Mouse (Mus musculus) midbrain, embryonic 14.5 days (tissue): ENCODE data around the gene Tex13c2. TPM values are rescaled to one million over a fixed set of nuclear protein-coding genes. Genes with fewer than 3 reads are reported as not detected.

Experiments used
- ATAC-seq: fragments of 200-750 bp; cut with Nextera tagmentation; 2 replicates; pipeline ENCODE4 v1.8.0; 2017; ENCODE audit warnings: moderate number of reproducible peaks, moderate library complexity; ENCODE audit not compliant: low FRiP score, low TSS enrichment
- DNase-seq: peaks from one replicate; pipeline ENCODE4 v3.0.0-alpha.2; 2015
- H3K27ac ChIP-seq: fragments of 300-500 bp; sonication (generic); replicated peaks from 2 replicates; pipeline ENCODE4 v1.5.1; 2014; ENCODE audit warnings: mild to moderate bottlenecking, low read depth, low read length, moderate library complexity
- H3K27me3 ChIP-seq: fragments of 300-500 bp; sonication (generic); 2 replicates; pipeline ENCODE4 v1.6.1; 2014; ENCODE audit warnings: low read length, control low read depth, mixed read lengths; ENCODE audit not compliant: control insufficient read depth, insufficient read depth
- H3K36me3 ChIP-seq: fragments of 300-500 bp; sonication (generic); 2 replicates; pipeline ENCODE4 v1.6.1; 2014; ENCODE audit warnings: low read length, control low read depth; ENCODE audit not compliant: control insufficient read depth, insufficient read depth
- H3K4me1 ChIP-seq: fragments of 300-500 bp; sonication (generic); 2 replicates; pipeline ENCODE4 v1.6.1; 2014; ENCODE audit warnings: mild to moderate bottlenecking, antibody characterized with exemption, low read length, control low read depth; ENCODE audit not compliant: control insufficient read depth, insufficient read depth
- H3K4me2 ChIP-seq: fragments of 300-500 bp; sonication (generic); 2 replicates; pipeline ENCODE4 v1.6.1; 2014; ENCODE audit warnings: mild to moderate bottlenecking, low read length, moderate library complexity
- H3K4me3 ChIP-seq: fragments of 300-500 bp; sonication (generic); replicated peaks from 2 replicates; pipeline ENCODE4 v1.5.1; 2014; ENCODE audit warnings: low read depth, low read length
- H3K9ac ChIP-seq: fragments of 300-500 bp; sonication (generic); replicated peaks from 2 replicates; pipeline ENCODE4 v1.6.1; 2014; ENCODE audit warnings: mild to moderate bottlenecking, low read length, moderate library complexity
- H3K9me3 ChIP-seq: fragments of 300-500 bp; sonication (generic); 2 replicates; pipeline ENCODE4 v1.6.1; 2016; ENCODE audit warnings: low read length, control low read depth, mixed read lengths; ENCODE audit not compliant: control insufficient read depth
- WGBS: fragments of 180-500 bp; shearing (Covaris S2); extraction: QIAGEN DNeasy Blood & Tissue Kit; methylation state at CpG from one replicate; pipeline ENCODE4 v1.1.7; 2014; 5-methylcytosine and 5-hydroxymethylcytosine counted together
- polyA plus RNA-seq: library from polyadenylated mRNA; unstranded; fragments of >200 nt; fragmentation: Nextera tagmentation; extraction: Ambion mirVana; gene quantifications from 2 replicates; pipeline ENCODE4 v1.2.1, GENCODE M21; 2014

Tex13c2 gene
- 0.18 TPM in 1 of 2 replicates, not detected in the other for polyA plus RNA-seq

GRCm38 (mm10) chrX:42489446-42489845, at the start of gene Tex13c2:
Gene Tex13c2 (plus strand): TSS chrX:42489691.
- no peak for DNase-seq
- ATAC-seq = no peak
- no peaks in the 10 kb centered on the region for H3K9me3 ChIP-seq
- 91% methylated on average over 16 of the region's 16 CpGs for WGBS
- no peaks in the 10 kb centered on the region for H3K4me1 ChIP-seq
- no peak within 1 kb of the TSS for H3K4me3 ChIP-seq
- H3K27me3 ChIP-seq = no peaks in the 10 kb centered on the region
- H3K4me2 ChIP-seq = no peak within 1 kb of the TSS
- H3K36me3 ChIP-seq = no peaks in the 10 kb centered on the region
- no peak within 1 kb of the TSS for H3K9ac ChIP-seq
- no peak within 1 kb of the TSS for H3K27ac ChIP-seq

- Histone ChIP-seq H3K27ac (no peak overlapping the region), H3K9ac (no peak overlapping the region), H3K36me3 (no peaks in the 10 kb centered on the region), H3K27me3 (no peaks in the 10 kb centered on the region), H3K4me3 (no peak overlapping the region), H3K4me1 (no peaks in the 10 kb centered on the region), H3K9me3 (no peaks in the 10 kb centered on the region), H3K4me2 (no peak overlapping the region)
- WGBS = 88% methylated on average over 1 of the region's 1 CpGs
- DNase-seq (no peak), ATAC-seq (no peak)
Observed at GRCm38 (mm10) chrX:42450305-42450704, 39.2 kb upstream of the Tex13c2 start.

DNA sequence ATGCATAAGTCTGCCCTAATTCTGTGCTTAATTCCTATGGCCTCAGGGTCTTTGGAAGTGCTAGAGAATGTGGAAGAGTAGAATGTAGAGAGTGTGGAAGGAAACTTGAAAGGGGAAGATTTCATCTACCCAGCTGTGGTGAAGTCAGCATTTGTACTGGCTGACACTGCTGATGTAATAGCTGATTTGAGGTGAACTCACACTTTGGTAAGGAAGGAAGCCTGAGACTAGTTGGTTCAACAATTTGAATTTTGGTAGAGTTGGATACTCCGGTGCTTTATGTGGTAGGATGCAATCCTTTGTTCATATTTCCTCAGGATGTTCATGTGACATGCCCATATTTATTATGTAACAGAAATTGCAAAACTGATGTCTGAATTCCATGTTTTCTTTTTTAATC, 36.5 kb upstream of the Tex13c2 start:
- Histone ChIP-seq H3K4me2 (no peak overlapping the region), H3K27ac (no peak overlapping the region), H3K9ac (no peak overlapping the region), H3K9me3 (no peaks in the 10 kb centered on the region), H3K4me3 (no peak overlapping the region), H3K36me3 (no peaks in the 10 kb centered on the region), H3K4me1 (no peaks in the 10 kb centered on the region), H3K27me3 (no peaks in the 10 kb centered on the region)
- ATAC-seq (no peak), DNase-seq (no peak)
- WGBS = 100% methylated on average over 1 of the region's 1 CpGs

DNA sequence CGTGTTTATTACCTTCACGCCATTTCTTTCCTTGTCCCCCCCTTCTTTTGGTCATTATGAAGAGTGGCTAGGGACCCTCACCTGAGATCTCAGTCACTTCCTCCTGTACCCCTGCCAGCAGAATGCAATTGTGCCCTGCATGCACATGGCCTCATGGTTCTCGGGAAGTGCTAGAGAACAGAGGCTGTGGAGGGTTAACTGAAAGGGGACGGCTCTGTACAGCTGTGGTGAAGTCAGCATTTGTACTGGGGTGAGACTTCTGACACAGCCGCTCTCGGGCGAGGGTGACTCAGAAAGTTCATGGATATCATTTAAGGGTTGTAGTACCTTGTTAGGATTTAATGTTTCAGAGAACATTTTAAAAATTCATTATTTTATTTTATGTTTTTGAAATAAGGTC, 35.0 kb upstream of the Tex13c2 start:
- no peaks in the 10 kb centered on the region for H3K9me3 ChIP-seq
- DNase-seq (no peak), ATAC-seq (no peak)
- no peak overlapping the region for H3K4me3 ChIP-seq
- H3K27ac ChIP-seq = no peak overlapping the region
- no peaks in the 10 kb centered on the region for H3K27me3 ChIP-seq
- 83% methylated on average over 7 of the region's 7 CpGs for WGBS
- H3K9ac ChIP-seq = no peak overlapping the region
- H3K36me3 ChIP-seq = no peaks in the 10 kb centered on the region
- H3K4me2 ChIP-seq = no peak overlapping the region
- H3K4me1 ChIP-seq = no peaks in the 10 kb centered on the region

- no peak overlapping the region for H3K9ac ChIP-seq
- 93% methylated on average over 8 of the region's 8 CpGs for WGBS
- no peaks in the 10 kb centered on the region for H3K36me3 ChIP-seq
- H3K4me2 ChIP-seq = no peak overlapping the region
- no peak overlapping the region for H3K4me3 ChIP-seq
- ATAC-seq (no peak), DNase-seq (no peak)
- no peaks in the 10 kb centered on the region for H3K9me3 ChIP-seq
- H3K4me1 ChIP-seq = no peaks in the 10 kb centered on the region
- H3K27me3 ChIP-seq = no peaks in the 10 kb centered on the region
- no peak overlapping the region for H3K27ac ChIP-seq
Observed at GRCm38 (mm10) chrX:42490336-42490735, 845 bp downstream of the Tex13c2 start.

GRCm38 (mm10) chrX:42500538-42500937, 11.0 kb downstream of the Tex13c2 start:
- DNase-seq (no peak), ATAC-seq (no peak)
- H3K27ac ChIP-seq = no peak overlapping the region

DNA sequence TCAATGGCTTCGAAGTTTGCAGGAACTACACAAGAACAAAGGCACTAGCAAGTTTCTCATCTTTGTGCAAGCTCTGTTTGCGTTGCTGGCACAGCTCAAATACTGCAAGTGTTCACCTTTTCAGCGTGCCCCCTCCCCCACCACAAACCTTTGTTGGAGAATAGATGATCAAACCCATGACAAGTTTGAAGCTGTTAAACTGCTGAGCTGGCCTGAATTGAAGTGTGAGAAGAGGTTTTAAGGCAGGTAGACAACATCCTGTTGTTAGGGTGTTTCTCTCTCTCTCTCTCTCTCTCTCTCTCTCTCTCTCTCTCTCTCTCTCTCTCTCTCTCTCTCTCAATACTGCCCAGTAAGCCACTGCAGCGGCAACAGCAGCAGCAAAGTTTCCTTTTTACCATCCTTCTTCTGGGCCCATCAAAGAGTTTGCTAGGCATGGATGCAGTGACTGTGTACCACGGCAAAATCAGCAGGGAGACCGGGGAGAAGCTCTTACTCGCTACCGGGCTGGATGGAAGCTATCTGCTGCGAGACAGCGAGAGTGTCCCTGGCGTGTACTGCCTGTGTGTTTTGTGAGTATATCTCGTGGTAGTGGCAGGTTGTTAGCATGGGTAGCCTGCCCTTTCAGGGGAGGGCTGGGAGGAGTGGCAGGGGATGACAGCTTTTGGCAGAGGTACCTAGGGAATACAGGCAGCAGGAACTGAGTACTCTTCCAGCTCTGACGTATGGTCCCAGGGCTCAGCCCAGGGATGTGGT, 13.0 kb downstream of the Tex13c2 start, which contains the start of gene Sh2d1a:
Sh2d1a (plus strand) TSS at position 163 of the 753 bp plus-strand sequence.
- Histone ChIP-seq H3K4me1 (no peaks in the 10 kb centered on the region), H3K9ac (no peak within 1 kb of the TSS), H3K27me3 (no peaks in the 10 kb centered on the region), H3K4me3 (no peak within 1 kb of the TSS), H3K4me2 (no peak within 1 kb of the TSS), H3K36me3 (no peaks in the 10 kb centered on the region), H3K27ac (no peak within 1 kb of the TSS), H3K9me3 (no peaks in the 10 kb centered on the region)
- WGBS = 70% methylated on average over 13 of the region's 13 CpGs
- DNase-seq = no peak
- ATAC-seq = no peak

More at GRCm38 (mm10) chrX:42500538-42500937, 11.0 kb downstream of the Tex13c2 start:
- Histone ChIP-seq H3K36me3 (no peaks in the 10 kb centered on the region), H3K9me3 (no peaks in the 10 kb centered on the region), H3K4me3 (no peak overlapping the region), H3K27me3 (no peaks in the 10 kb centered on the region), H3K4me2 (no peak overlapping the region), H3K9ac (no peak overlapping the region), H3K4me1 (no peaks in the 10 kb centered on the region)

- Histone ChIP-seq H3K9me3 (no peaks in the 10 kb centered on the region), H3K36me3 (no peaks in the 10 kb centered on the region), H3K4me2 (no peak overlapping the region), H3K4me1 (no peaks in the 10 kb centered on the region), H3K27ac (no peak overlapping the region), H3K27me3 (no peaks in the 10 kb centered on the region), H3K9ac (no peak overlapping the region), H3K4me3 (no peak overlapping the region)
- DNase-seq (no peak), ATAC-seq (no peak)
- 89% methylated on average over 2 of the region's 2 CpGs for WGBS
Observed at GRCm38 (mm10) chrX:42511105-42511504, 21.6 kb downstream of the Tex13c2 start.

- Histone ChIP-seq H3K27ac (no peak overlapping the region), H3K9ac (no peak overlapping the region), H3K27me3 (no peaks in the 10 kb centered on the region), H3K9me3 (no peaks in the 10 kb centered on the region), H3K4me2 (no peak overlapping the region), H3K36me3 (no peaks in the 10 kb centered on the region), H3K4me3 (no peak overlapping the region), H3K4me1 (no peaks in the 10 kb centered on the region)
- no peak for DNase-seq
- ATAC-seq = no peak
Observed at GRCm38 (mm10) chrX:42512567-42512966, 23.1 kb downstream of the Tex13c2 start.
